Mouse (Mus musculus): Measurements from ENCODE around the gene Spns2.
"Not testable (repeated sequence)": the region's sequence is repeated elsewhere in the genome, so short reads cannot be mapped to it uniquely, and the experiment has no call there.

The Spns2 gene

DNA sequence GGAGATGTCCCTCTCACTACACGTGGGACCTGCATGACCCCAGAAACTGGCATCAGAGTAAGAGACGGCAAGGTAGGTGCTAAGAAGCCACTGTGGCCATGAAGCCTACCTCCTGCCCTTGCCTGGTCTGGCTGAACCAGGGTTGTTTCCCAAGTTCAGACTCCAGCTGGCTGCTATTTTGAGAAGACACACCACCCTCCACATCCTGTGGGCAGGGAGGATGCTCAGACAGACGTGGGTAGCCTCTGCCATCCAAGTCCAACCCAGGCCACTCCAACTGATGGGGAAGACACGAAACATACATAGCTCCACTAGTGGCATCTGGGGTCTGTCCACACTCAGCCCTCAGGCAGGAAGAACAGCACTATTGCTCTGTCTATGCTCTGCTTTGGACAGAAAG lies 19.7 kb downstream of the Spns2 start:
- no peak for DNase-seq

DNA sequence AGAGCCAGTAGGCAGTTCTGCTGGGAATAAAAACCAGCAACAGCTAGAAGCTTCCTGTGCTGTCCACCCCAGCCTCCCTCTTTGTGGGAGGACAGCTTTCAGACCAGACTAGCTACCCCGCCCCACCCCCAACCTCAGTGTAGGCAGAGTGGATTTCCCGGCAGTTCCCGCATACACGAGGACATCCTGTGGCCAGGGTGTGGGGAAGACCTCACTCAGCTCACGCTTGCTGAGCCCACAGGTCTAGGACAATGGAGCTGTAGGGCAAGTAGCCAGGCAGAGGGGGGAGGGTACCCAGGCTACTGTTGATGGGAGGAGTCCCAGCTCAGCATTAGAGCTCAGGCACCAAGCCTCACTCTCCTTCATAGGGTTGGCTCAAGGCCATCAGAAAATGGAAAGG lies 20.5 kb downstream of the Spns2 start:
- peak; percentile 53 for DNase-seq

DNA sequence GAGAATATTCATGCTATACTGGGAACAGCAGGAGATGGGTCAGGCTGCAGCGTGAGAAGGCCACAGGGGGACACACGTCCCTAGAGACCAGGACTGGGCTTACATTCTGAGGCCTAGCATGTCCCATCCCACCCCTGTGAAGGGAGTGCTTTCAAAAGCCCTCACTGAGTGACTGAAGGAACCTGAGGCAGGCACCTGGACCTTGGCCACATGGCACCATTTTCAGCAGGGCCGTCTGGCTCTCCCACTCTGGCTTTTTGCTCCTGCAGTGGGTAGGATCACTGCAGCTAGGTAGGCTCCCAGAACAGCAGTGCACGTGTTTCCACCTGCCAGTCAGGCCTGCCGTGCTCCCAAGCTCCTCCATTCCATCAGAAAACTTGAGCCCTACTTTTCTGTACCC lies 21.2 kb downstream of the Spns2 start:
- no peak for DNase-seq

DNA sequence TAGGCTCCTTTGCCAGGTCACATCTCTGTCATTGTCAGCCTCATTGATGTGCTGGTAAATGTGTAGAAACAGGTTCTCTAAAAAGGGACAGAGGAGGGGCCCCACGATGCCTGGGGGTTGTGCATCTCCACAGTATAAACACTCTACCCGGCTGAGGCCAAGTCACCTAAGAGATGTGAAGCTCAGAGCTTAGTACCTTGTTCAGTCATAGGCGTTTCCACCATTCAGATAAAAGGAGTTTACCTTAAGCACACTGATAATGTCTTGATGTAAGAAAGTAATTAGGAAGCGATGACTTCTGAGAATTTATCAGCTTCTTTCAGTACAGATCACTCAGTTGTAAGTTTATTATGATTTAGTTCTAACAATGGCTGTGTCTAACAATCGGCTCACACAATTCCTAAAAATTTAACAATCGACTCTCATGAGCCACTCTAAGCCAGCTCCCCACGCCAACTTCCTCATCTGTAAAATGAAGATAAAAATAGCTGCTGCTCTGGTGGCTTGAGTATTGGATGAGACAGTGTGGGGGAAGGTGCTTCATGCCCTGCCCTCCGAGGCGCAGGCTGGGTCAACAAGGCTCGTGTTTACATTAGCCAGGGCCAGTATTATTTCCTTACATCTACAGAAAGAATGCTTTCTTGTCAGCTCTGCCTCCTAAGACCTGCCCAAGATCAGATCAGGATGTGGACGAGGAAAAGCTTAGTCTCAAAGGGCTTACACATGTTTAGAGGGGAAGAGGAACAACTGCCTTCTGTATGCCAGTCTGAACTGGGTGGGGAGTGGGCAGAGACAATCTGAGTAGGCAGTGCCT lies 22.8 kb downstream of the Spns2 start:
- DNase-seq, result peak; percentile 37

DNA sequence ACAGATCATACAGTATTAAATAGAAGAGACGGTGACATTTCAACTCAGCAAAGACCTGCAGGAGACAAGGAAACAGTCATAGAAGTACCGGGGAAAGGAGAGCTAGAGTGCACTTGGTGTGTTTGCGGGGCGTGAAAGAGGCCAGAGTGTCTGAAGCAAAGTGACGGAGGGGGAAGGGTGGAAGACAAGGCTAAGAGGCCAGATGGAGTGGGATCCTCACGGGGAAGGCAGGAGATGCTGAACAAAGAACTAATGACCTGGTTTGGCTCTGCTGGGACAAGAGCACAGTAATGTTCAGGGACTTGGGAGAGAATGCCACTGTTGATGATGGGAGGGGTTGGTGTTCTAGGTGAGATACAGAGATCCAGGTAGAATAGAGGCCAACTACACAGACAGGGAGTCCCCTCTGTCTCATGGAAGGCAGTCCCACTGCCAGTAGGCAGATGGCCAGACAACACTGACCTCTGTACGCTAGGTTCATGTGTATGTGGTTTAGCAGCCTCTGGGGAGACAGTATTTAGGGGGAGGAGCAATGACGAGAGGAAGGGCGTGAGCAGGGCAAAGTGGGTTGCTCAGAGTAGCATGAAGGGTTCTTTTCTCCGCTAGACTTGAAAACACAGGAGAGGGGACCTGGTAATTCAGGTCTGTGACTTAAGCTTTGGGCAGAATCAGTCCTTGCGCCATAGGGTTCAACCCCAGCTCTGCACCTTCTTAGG lies 23.6 kb downstream of the Spns2 start:
- no peak for DNase-seq

DNA sequence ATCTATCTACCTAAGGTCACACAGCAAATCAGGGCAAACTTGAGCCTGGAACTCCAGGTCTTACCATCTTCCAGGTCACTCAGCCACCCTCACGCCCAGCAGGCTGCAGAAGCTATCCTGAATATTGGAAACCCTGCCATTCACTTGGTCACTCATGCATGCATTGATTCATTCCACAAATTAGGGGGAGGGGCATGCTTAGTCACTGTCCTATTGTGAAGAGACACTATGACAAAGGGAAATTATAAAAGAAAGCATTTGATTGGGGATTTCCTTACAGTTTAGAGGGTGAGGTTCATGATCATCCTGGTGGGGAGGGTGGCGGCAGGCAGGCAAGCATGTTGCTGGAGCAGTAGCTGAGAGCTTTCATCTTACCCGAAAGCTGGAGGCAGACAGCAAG lies 24.9 kb downstream of the Spns2 start:
- no peak for DNase-seq

DNA sequence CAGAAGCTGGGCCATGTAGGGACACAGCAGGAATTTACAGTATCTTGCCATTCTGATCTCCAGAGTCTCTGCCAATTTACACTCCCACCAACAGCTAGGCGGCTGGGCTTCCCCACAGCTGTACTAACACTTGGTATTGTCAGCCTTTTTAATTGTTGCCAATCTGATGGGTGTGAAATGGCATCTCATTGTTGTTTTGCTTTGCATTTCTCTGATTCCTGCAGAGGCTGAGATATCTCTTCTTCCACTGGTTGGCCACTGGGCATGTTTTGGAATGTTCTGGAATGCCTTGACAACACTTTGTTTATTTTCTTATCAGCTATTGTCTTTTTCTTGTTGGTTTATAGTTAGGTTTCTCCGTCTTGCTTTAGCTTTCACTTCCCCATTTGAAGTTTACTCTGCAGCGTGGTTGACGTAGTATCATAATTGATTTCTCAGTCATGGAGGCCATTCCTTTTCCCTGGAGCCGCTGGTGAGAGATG lies 28.2 kb downstream of the Spns2 start:
- no peak for DNase-seq

DNA sequence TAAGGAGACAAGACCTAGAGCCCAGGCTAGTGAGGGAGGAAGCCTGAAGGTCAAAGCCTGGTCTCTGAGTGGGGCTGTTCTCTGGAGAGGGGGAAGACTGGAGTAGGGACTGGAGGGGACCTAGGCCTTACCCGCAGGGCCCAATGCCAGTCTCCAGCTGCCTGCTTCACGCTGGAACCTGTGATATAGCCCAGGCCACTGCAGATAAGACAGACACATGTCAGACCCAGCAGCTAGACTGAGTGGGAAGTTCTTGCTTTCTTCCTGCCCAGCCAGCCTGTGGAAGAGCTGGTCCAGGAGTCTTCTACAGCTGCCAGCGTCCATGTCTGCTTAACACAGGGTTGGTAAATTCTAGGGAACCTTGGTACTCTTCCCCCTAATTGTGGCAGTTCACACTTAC lies 31.2 kb downstream of the Spns2 start:
- DNase-seq, result no peak

DNA sequence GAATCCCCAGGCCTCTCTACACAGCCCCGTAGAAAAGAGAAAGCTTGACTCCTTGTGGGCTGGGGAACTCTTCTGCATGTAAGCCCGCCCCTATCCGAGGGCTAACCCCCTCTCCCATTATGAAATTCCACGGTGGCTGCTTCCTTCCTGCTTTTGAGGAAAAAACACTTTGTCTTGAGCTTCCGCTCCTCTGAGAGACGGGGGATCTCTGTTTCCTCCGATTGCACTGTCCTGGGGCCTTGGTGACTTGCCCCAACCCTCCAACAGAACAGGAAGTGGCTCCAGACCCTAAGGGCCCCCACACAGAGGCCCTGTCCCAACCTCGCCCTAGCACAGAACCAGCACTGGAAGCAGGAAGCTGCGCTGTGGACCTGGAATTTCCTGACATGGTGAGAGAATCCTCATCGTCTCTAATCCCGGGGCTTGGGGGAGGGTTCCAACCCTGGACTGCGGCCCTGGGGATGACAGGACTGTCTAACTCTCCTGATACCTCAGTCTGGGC lies 31.7 kb downstream of the Spns2 start:
- DNase-seq, result no peak

DNA sequence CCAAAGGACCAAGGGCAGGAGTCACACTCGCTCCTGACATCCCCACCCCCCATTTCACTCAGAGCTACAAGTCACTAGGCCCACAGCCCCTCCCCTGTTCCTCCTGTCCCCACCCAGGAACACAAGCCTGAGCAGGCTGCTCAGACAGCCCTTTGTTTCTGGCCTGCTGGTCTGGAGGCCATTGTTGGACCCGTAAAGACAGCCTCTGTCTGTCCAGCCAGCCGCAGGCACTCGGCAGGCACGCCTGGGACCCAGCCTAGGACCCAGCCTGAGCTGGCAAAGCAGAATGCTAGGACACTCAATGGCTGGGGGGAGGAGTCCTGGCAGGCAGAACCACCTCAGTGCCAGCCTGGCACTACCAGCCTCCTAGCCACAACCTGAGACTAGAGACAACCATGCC lies 34.0 kb downstream of the Spns2 start:
- no peak for DNase-seq

DNA sequence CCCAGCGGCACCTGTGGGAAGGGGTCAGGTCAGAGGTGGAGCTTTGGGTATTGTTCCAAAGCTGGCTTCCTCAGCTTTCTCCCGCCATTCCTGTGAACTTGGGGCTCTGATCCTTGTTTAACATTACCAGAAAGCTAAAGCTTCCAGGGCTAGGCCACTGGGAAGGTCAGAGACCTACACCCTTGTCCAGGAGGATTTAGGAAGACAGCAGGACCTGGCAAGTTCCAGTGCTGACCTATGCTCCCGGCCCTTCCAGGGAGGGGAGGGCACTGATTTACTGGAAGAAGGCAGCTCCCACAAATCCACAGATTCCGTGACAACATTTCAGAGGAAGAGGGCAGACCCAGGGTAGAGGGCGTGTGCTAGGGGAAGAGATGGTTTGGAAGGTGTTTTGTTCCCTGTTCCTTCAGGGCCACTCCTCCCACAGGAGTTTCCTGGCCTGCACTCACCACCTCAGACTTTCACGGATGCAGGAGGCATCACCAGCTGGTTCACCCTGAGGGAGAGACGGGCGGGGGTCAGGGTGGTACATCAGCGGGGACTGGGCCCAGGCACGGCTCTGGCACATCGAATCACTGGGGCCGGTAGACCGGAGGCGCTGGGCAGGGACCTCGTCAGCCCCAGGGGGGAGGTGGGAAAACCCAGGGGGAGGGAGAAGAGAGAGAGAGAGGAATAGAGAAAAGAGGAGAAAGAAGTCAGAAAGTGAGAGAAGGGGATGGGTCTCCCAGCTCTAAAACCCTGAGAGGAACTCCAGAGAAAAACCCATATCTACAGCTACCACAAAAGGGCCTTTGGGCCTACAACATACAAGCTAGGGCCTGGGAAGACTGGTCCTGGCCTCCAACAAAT lies 36.4 kb downstream of the Spns2 start:
- no peak for DNase-seq

DNA sequence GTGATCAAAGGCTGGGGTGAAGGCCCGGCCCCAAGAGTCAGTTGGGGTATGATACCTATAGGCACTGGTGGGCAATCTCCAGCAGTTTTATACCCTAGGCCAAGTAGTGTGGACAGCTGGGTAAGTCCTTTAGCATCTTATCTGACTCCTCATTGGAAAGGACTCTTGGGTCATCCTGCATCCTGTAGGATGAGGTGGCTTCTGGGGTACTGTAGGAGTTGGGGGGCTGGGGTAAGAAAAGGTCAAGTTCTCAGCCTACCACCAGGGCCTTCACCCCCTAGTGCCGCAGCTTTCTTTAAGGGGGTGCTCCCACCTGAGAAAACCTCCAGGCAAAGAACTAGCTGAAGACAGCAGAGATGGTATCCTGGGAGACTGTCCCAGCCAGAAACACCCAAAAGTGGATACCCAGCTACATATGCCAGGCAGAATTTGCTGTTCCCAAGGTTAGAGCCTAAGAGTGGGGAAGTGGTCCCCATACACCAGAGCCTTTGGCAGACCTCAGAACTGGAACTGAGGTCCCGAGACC lies 37.5 kb downstream of the Spns2 start:
- no peak for DNase-seq

DNA sequence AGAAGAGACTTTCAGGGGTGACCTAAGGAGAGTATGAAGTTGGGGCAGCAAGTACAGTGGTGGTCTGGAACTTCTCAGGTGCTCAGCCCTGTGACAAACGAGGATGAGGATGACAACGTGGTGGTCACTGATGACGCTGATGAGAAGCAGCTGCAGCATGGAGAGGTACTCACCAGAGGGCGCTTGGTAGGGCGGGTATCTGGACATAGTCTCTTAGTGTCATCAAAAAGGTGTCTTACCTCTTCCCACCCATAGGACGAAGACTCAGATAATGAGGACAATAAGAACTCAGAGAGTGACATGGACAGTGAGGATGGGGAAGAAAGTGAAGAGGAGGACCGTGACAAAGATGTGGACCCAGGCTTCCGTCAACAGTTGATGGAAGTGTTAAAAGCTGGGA lies 42.2 kb downstream of the Spns2 start:
- DNase-seq, result no peak

DNA sequence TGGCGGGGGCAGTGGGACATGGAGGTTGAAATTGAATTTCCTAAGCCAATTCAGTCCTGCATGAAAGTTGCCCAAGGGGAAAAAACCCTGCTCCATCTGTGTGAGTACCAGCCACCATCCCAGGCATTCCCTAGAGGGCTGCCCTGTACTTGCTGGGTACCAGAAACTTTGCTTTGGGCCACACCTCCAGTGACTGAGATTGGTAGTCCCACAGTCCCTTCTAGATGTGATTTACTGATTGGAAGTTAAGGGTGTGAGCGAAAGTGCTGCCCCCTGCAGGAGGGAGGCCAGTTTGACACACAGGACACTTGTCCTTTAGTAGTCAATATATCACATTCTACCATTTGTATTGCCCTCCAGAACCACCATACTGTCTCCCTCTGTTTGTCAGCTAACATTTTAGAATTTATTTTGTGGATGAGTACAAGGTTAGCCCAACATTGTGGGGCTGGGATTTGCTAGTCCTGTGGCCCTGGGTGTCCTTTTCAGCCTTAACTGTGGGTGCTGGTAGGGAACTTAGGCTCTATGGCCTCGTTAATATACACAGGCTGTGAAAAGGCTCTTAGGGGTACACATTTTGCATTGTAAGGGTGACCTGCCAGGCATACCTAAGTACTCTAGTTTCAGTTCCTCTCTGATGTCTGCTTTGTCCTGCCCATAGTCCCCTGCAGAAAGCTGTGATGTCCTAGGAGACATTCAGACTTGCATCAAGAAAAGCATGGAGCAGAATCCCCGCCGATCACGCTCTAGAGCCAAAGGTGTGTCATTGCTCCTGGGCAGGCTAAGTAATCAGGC lies 43.2 kb downstream of the Spns2 start:
- no peak for DNase-seq

DNA sequence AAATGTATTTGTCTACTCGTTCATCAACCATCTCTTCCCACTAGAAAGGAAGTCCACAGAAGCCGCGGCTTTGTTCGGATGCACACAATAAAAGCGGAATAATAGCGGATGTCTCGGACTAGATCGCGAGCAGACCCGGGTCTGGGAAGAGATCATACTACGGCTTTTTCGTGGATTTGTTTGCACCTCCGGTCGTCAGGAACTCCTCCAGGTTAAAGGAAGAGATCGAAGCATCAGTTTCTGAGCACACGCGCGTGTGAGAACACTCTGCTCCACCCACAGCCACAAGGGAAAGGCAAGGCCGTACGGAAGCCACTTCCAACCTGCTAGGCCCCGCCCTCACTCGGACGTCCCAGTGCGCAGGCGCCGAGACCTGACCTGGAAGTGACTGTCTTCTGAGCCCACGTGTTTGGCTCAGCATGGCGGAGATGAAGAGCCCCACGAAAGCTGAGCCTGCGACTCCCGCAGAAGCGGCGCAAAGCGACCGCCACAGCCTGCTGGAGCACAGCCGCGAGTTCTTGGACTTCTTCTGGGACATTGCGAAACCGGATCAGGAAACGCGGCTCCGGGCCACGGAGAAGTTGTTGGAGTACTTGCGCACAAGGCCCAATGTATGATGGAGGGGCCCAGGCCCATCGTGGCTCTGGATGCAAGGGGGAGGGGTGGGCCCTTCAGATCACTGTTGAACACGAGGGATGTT lies 48.6 kb downstream of the Spns2 start, which contains the start of gene Mybbp1a:
TSS of gene Mybbp1a (plus strand) at position 391 of the 700 bp plus-strand sequence.
- peak; percentile 97 for DNase-seq

DNA sequence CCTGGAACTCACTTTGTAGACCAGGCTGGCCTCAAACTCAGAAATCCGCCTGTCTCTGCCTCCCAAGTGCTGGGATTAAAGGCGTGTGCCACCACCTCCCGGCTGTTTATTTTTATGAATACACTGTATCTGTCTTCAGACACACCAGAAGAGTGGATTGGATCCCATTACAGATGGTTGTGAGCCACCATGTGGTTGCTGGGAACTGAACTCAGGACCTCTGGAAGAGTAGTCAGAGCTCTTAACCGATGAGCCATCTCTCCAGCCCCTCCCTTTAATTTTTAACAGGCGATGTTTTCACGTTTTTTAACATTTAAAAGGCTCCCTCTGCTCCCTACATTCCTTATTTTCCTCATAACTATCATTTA lies 49.1 kb downstream of the Spns2 start:
- DNase-seq, result not testable (repeated sequence)

DNA sequence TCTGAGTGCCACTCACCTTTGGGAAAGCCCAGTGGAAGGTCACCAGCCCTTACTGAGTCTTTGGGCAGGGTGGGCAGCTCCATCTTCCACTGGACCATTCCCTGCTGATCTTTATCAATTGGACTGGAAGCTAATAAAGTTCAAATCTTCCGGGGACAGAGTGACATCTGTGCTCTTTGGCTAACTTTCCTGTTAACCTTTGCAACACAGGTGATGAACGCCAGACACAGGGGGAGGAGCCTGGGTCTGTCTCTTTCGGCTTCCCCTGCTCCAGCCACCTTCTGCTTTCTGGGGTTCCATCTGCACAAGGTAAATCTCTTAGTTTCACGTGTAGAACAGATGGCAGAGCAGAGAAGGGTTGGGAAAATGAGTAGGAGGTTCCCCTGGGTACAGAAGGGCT lies 51.3 kb downstream of the Spns2 start:
- no peak for DNase-seq

DNA sequence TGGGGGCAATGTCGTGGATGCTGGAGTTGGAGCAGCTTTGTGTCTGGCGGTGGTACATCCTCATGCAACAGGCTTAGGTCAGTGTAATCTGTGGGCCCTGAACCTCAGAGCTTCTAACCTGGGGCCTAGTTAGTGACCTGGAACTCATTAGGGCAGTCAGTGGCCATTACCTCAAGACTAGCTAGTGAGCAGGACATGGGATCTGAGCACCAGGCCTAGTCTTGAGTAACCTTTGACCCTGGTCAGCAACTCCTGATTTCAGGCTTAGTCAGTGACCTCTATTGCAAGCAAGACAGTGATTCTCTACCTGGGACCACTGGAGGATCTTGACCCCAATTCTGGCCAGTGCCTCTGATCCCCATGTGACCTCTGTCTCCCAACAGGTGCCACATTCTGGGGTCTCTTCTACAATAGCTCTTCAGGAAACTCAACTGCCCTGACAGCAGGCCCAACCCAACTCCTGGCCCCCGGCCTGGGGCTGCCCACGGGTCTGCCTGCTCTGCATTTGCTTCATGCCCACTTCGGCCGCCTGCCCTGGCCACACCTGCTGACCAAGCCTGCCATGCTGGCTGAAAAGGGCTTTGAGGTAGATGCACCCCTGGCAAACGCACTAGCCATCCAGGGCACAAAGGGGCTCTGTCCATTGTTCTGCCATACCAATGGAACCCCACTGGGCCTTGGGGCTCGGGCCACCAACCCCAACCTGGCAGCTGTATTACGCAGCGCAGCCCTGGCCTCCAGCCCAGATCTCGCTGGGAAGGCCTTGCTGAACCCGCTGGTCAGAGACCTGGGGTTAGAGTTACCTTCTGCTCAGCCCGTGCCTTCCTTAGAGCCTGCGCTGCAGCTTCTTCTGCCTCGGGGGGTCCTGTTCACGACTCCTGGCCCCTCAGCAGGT lies 52.7 kb downstream of the Spns2 start:
- no peak for DNase-seq

DNA sequence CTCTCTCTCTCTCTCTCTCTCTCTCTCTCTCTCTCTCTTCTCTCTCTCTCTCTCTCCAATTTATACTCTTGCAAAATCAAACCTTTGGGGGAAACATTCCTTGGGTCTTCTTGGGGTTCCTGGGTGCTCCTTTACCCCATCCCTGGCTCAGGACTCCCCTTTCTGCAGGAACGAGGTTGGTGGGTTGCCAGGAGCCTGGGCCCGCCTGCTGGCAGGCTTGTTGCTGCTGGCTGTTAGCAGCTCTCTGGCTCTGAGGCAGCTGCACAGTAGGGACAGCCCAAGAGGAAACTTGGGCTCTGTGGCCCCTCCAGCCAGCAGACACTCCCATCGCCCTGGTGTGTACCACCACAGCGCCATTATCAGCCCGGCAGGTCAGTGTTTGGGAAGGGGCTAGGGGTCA lies 53.4 kb downstream of the Spns2 start:
- DNase-seq, result no peak

DNA sequence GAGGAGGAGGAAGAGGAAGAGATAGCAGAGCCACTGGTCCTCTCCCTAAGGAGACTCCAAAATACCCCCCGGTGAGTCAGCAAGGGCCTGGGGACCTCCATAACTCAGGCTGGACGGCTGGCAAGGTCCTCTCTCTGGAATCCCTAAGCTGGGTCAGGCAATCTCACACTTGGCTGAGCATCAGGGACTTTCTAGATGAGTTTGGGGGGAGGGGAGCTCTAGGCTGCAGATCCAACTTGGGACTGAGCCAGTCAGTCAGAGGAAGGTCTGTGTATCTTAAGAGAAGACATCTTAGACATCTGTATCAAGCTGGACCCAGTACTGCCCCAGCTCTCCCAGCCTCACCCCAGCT lies 54.0 kb downstream of the Spns2 start:
- no peak for DNase-seq
